Mouse (Mus musculus): ENCODE results near the gene Zdhhc6. TPM values are rescaled to one million over a fixed set of nuclear protein-coding genes. Genes with fewer than 3 reads are reported as not detected.

The Zdhhc6 gene
- 93.8 TPM for polyA plus RNA-seq (2017; shearing (Covaris generic))

DNA sequence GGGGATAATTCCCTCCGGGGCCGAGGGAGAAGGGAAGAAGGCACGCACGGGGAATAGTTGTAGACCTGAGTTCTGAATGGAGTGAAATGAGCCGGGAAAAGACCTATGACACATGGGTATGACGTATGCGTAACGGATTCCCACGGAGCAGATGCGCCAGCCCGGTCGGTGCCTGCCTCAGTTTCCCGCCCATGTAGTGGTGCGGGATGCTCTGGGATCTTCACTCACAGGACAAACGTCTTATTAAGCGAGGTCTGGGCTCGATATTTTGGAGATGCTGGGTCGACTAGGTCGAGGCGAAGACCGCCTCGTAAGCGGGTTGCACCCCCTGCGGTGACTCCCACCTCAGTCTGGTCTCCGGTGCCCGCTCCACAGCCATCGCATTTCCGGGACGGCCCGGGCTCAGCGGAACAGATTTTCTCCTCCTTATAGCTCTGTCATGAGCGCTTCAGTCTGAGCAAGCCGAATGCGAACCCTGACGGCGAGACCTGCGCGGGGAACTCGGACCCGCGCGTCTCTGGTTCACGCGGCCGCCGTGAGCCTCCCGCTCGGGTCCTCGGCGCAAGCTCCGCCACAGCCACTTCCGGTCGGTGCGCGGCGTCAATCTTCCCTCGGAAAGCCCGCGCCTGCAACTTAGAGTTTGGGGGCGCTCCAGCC lies at the start of gene Zdhhc6:
Zdhhc6 (minus strand) TSS at position 581 of the 657 bp plus-strand sequence.

GRCm38 (mm10) chr19:55316109-55316714 lies 380 bp upstream of the Zdhhc6 start, which contains the start of gene Vti1a:
Gene Vti1a, plus strand, starts transcription at chr19:55316295.

GRCm38 (mm10) chr19:55251383-55252124 lies 64.3 kb downstream of the Zdhhc6 start, which contains the start of gene Acsl5:
Gene Acsl5, plus strand, starts transcription at chr19:55251938.

DNA sequence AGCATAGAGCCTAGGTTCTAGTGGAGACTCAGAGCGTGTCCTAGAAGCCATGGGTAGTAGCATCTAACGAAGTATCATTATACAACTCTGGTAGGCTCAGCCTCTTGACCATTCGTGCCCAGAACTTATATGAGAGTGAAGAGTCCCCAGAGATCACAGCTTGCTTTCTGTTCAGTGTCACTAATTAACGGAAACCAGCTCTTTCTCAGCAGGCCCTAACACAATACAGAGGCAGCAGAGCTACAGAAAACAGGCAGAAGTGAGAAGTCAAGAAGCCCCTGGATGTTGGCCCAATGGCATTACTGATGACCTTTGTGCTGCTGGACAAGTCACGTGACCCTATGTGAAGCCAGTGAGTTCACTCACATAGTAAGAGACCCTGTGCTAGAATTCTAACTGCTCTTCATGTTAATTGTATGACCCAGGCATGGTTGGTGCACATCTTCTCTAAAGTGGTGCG lies 74.6 kb downstream of the Zdhhc6 start, which contains the start of gene Gucy2g:
Gucy2g (minus strand) TSS at position 51 of the 460 bp plus-strand sequence.

Other genes starting within 250 kb of the Zdhhc6 start
- gene Gpam, start 188.8 kb downstream of the Zdhhc6 start, polyA plus RNA-seq (2017; shearing (Covaris generic)) = 2.6 TPM
- not detected for gene Tectb, start 135.3 kb downstream of the Zdhhc6 start, polyA plus RNA-seq (2017; shearing (Covaris generic))
- 0.27 TPM for gene Gucy2g, start 74.8 kb downstream of the Zdhhc6 start, polyA plus RNA-seq (2017; shearing (Covaris generic))
- gene Acsl5, start 64.1 kb downstream of the Zdhhc6 start, polyA plus RNA-seq (2017; shearing (Covaris generic)) = 177 TPM
- gene Vti1a, start 263 bp upstream of the Zdhhc6 start, polyA plus RNA-seq (2017; shearing (Covaris generic)) = 70.5 TPM

Data from inflammation-experienced regulatory T-cells, adult 16 weeks (primary cell).